9 mouse cellular contexts compared by ENCODE assay signal in genomic region chr16:55460519-55460918, GRCm38 (mm10).
DNase-seq lines count a peak whose midpoint lies in the region; ATAC-seq and TF ChIP-seq lines count a peak whose summit lies in the region.
"Had no signal": no experiment of that assay in that cellular context is flagged by ENCODE, and none has a peak within 500 bp of the region (broad histone marks: within the 10 kb centered on the region; RNA-seq: fewer than 3 reads in every experiment).

No protein-coding gene starts in this region.

- no peak overlapping the region for H3K4me2 ChIP-seq in forebrain, embryonic 11.5 days (ENCODE audit: low read depth, low read length, severe bottlenecking)
- H3K4me2 ChIP-seq in midbrain, embryonic 14.5 days (ENCODE audit: low read length) = no peak overlapping the region
- no peak overlapping the region for H3K4me2 ChIP-seq in midbrain, embryonic 13.5 days (replicated peaks)
- H3K4me2 ChIP-seq in stomach, postnatal 0 days (replicated peaks; ENCODE audit: low read depth) = no peak overlapping the region
- H3K4me2 ChIP-seq: embryonic facial prominence, embryonic 12.5 days had no signal

- no peak for ATAC-seq in forebrain, embryonic 11.5 days (replicated peaks; ENCODE audit: low FRiP score)
- ATAC-seq in midbrain, embryonic 14.5 days (ENCODE audit: low FRiP score, low TSS enrichment) = no peak
- no peak for ATAC-seq in midbrain, embryonic 13.5 days
- no peak for ATAC-seq in stomach, postnatal 0 days (ENCODE audit: low FRiP score, low TSS enrichment)

- no peaks in the 10 kb centered on the region for H3K36me3 ChIP-seq in forebrain, embryonic 10.5 days (replicated peaks)
- H3K36me3 ChIP-seq in forebrain, embryonic 11.5 days (ENCODE audit: control insufficient read depth, insufficient read depth, low read length) = no peaks in the 10 kb centered on the region
- H3K36me3 ChIP-seq in midbrain, embryonic 14.5 days (ENCODE audit: control insufficient read depth, insufficient read depth, low read length) = no peaks in the 10 kb centered on the region
- H3K36me3 ChIP-seq in midbrain, embryonic 13.5 days = no peaks in the 10 kb centered on the region
- no peaks in the 10 kb centered on the region for H3K36me3 ChIP-seq in kidney, adult 2 months (ENCODE audit: control insufficient read depth, insufficient read depth, low read length)
- H3K36me3 ChIP-seq in stomach, postnatal 0 days (ENCODE audit: control insufficient read depth, insufficient read depth, low read length) = no peaks in the 10 kb centered on the region
- H3K36me3 ChIP-seq: embryonic facial prominence, embryonic 12.5 days had no signal

- H3K27me3 ChIP-seq in forebrain, embryonic 10.5 days (ENCODE audit: poor library complexity, severe bottlenecking) = no peaks in the 10 kb centered on the region
- no peaks in the 10 kb centered on the region for H3K27me3 ChIP-seq in forebrain, embryonic 11.5 days (ENCODE audit: control insufficient read depth, insufficient read depth, low read length)
- H3K27me3 ChIP-seq in midbrain, embryonic 14.5 days (ENCODE audit: control insufficient read depth, insufficient read depth, low read length) = no peaks in the 10 kb centered on the region
- H3K27me3 ChIP-seq in midbrain, embryonic 13.5 days = no peaks in the 10 kb centered on the region
- no peaks in the 10 kb centered on the region for H3K27me3 ChIP-seq in kidney, adult 2 months (replicated peaks; ENCODE audit: control insufficient read depth, insufficient read depth, low read length)
- no peaks in the 10 kb centered on the region for H3K27me3 ChIP-seq in stomach, postnatal 0 days (ENCODE audit: control insufficient read depth, insufficient read depth, low read length)
- H3K27me3 ChIP-seq: embryonic facial prominence, embryonic 12.5 days had no signal

- no peak overlapping the region for H3K9ac ChIP-seq in forebrain, embryonic 11.5 days (ENCODE audit: low read length)
- H3K9ac ChIP-seq in midbrain, embryonic 14.5 days (replicated peaks; ENCODE audit: low read length) = no peak overlapping the region
- H3K9ac ChIP-seq in midbrain, embryonic 13.5 days (replicated peaks) = no peak overlapping the region
- no peak overlapping the region for H3K9ac ChIP-seq in stomach, postnatal 0 days (ENCODE audit: low read length)
- H3K9ac ChIP-seq: embryonic facial prominence, embryonic 12.5 days had no signal

- H3K27ac ChIP-seq in forebrain, embryonic 10.5 days = no peak overlapping the region
- H3K27ac ChIP-seq in forebrain, embryonic 11.5 days (ENCODE audit: low read depth, low read length) = no peak overlapping the region
- H3K27ac ChIP-seq in midbrain, embryonic 14.5 days (replicated peaks; ENCODE audit: low read depth, low read length) = no peak overlapping the region
- H3K27ac ChIP-seq in midbrain, embryonic 13.5 days = no peak overlapping the region
- H3K27ac ChIP-seq in kidney, adult 2 months (ENCODE audit: insufficient read depth, low read depth, low read length) = no peak overlapping the region
- H3K27ac ChIP-seq in stomach, postnatal 0 days (replicated peaks) = no peak overlapping the region
- H3K27ac ChIP-seq: embryonic facial prominence, embryonic 12.5 days had no signal

- H3K4me3 ChIP-seq in forebrain, embryonic 10.5 days = no peak overlapping the region
- no peak overlapping the region for H3K4me3 ChIP-seq in forebrain, embryonic 11.5 days (ENCODE audit: low read depth, low read length)
- H3K4me3 ChIP-seq in midbrain, embryonic 14.5 days (replicated peaks; ENCODE audit: low read depth, low read length) = no peak overlapping the region
- no peak overlapping the region for H3K4me3 ChIP-seq in midbrain, embryonic 13.5 days (replicated peaks)
- H3K4me3 ChIP-seq in kidney, adult 2 months (ENCODE audit: insufficient read depth, low read depth, low read length) = no peak overlapping the region
- H3K4me3 ChIP-seq in stomach, postnatal 0 days (ENCODE audit: low read depth, low read length) = no peak overlapping the region
- H3K4me3 ChIP-seq: embryonic facial prominence, embryonic 12.5 days had no signal

- no peak for TF ChIP-seq EP300 in stomach, postnatal 0 days (optimal IDR thresholded peaks at IDR 0.05)

- peak; percentile 25 for DNase-seq in forebrain, embryonic 10.5 days (ENCODE audit: extremely low spot score, low spot score)
- DNase-seq in forebrain, embryonic 11.5 days (ENCODE audit: low spot score) = no peak
- peak; percentile 40 for DNase-seq in midbrain, embryonic 14.5 days
- peak; percentile 46 for DNase-seq in kidney, adult 2 months
- peak; percentile 17 for DNase-seq in stomach, postnatal 0 days (ENCODE audit: low spot score)
- no peak for DNase-seq in cerebellum, adult 9-10 months
- no peak for DNase-seq in left cerebral cortex, postnatal 4 days

- H3K4me1 ChIP-seq in forebrain, embryonic 10.5 days = no peaks in the 10 kb centered on the region
- H3K4me1 ChIP-seq in forebrain, embryonic 11.5 days (replicated peaks; ENCODE audit: control insufficient read depth, insufficient read depth, low read length) = no peaks in the 10 kb centered on the region
- no peaks in the 10 kb centered on the region for H3K4me1 ChIP-seq in midbrain, embryonic 14.5 days (ENCODE audit: control insufficient read depth, insufficient read depth, low read length)
- no peaks in the 10 kb centered on the region for H3K4me1 ChIP-seq in midbrain, embryonic 13.5 days (replicated peaks)
- H3K4me1 ChIP-seq in kidney, adult 2 months (ENCODE audit: control insufficient read depth, insufficient read depth, low read length) = no peaks in the 10 kb centered on the region
- no peaks in the 10 kb centered on the region for H3K4me1 ChIP-seq in stomach, postnatal 0 days (replicated peaks; ENCODE audit: control insufficient read depth, insufficient read depth)
- H3K4me1 ChIP-seq: embryonic facial prominence, embryonic 12.5 days had no signal

- intact Hi-C loops in left cerebral cortex, postnatal 4 days (cut with DNase I) = no loop called here

- peak; percentile 70 for TF ChIP-seq CTCF in kidney, adult 2 months (conservative IDR thresholded peaks at IDR 0.05; ENCODE audit: insufficient read depth, insufficient read length, low read depth, low read length)
- TF ChIP-seq CTCF in stomach, postnatal 0 days (IDR thresholded peaks at IDR 0.05; ENCODE audit: low read depth) = peak; percentile 78

- no peak for TF ChIP-seq POLR2A in kidney, adult 2 months (IDR thresholded peaks at IDR 0.05; ENCODE audit: low read depth, low read length)

- H3K9me3 ChIP-seq in forebrain, embryonic 10.5 days = no peaks in the 10 kb centered on the region
- no peaks in the 10 kb centered on the region for H3K9me3 ChIP-seq in forebrain, embryonic 11.5 days (ENCODE audit: control insufficient read depth, low read length)
- H3K9me3 ChIP-seq in midbrain, embryonic 14.5 days (ENCODE audit: control insufficient read depth, low read length) = no peaks in the 10 kb centered on the region
- H3K9me3 ChIP-seq in midbrain, embryonic 13.5 days = no peaks in the 10 kb centered on the region
- H3K9me3 ChIP-seq in stomach, postnatal 0 days (ENCODE audit: control insufficient read depth, low read length) = no peaks in the 10 kb centered on the region
- H3K9me3 ChIP-seq: embryonic facial prominence, embryonic 12.5 days had no signal

Comparison
In these comparisons a context has a peak if more than half of its experiments do, and no peak if none do; other contexts are left out.
1. DNase-seq: peak in forebrain, embryonic 10.5 days (single experiment), midbrain, embryonic 14.5 days (single experiment), kidney, adult 2 months (single experiment) and stomach, postnatal 0 days (single experiment); none in forebrain, embryonic 11.5 days (single experiment), cerebellum, adult 9-10 months (single experiment) and left cerebral cortex, postnatal 4 days (single experiment).